Mouse (Mus musculus) bone marrow macrophage, adult 2 months (primary cell): ENCODE measurements at regions not wholly inside any gene's neighbourhood (a gene's known extent, or its start where the extent isn't known, plus 50 kb on each side); places are given as distances from the start of the nearest gene placed in this dataset.

Source experiments
- CTCF ChIP-seq: IDR thresholded peaks from 2 replicates; pipeline ENCODE4 v1.5.1; 2012; ENCODE audit warnings: low read depth, mild to moderate bottlenecking, low read length, moderate library complexity
- POLR2A ChIP-seq: IDR thresholded peaks from 2 replicates; pipeline ENCODE4 v1.6.1; 2012; ENCODE audit warnings: mild to moderate bottlenecking, low read depth, low read length, borderline replicate concordance

GRCm38 (mm10) chr14:14490501-14490900 is 89.4 kb downstream of the Olfr721-ps1 start:
- no peak for TF ChIP-seq CTCF
- no peak for TF ChIP-seq POLR2A
